Mouse (Mus musculus) small intestine, adult 2 months (tissue): ENCODE measurements around the gene Ube2m. TPM values are rescaled to one million over a fixed set of nuclear protein-coding genes. Genes with fewer than 3 reads are reported as not detected.

Experiments used
- H3K27ac ChIP-seq: fragments of 200-500 bp; 2 replicates; pipeline ENCODE4 v1.5.1; 2012; ENCODE audit warnings: low read depth, low read length, control low read depth, inconsistent platforms; ENCODE audit not compliant: insufficient read depth
- H3K27me3 ChIP-seq: fragments of 200-500 bp; 2 replicates; pipeline ENCODE4 v1.6.1; 2012; ENCODE audit warnings: mild to moderate bottlenecking, moderate library complexity, low read length, inconsistent platforms; ENCODE audit not compliant: control insufficient read depth, insufficient read depth
- H3K36me3 ChIP-seq: fragments of 200-500 bp; 2 replicates; pipeline ENCODE4 v1.6.1; 2012; ENCODE audit warnings: mild to moderate bottlenecking, low read length, control low read depth, inconsistent platforms; ENCODE audit not compliant: control insufficient read depth, insufficient read depth
- H3K4me1 ChIP-seq: fragments of 200-500 bp; 2 replicates; pipeline ENCODE4 v1.6.1; 2012; ENCODE audit warnings: low read length, inconsistent platforms, mixed read lengths; ENCODE audit not compliant: control insufficient read depth, insufficient read depth, insufficient read length
- H3K4me3 ChIP-seq: fragments of 200-500 bp; 2 replicates; pipeline ENCODE4 v1.5.1; 2012; ENCODE audit warnings: low read depth, mild to moderate bottlenecking, control low read depth, inconsistent platforms, low read length, moderate library complexity
- CTCF ChIP-seq: fragments of 200-500 bp; IDR thresholded peaks from 2 replicates; pipeline ENCODE4 v1.5.1; 2012; ENCODE audit warnings: low read depth, mild to moderate bottlenecking, control low read depth, inconsistent platforms, low read length, moderate library complexity, mixed read lengths; ENCODE audit not compliant: insufficient replicate concordance, insufficient read length; ENCODE audit errors: extremely low read depth
- POLR2A ChIP-seq: fragments of 200-500 bp; IDR thresholded peaks from 2 replicates; pipeline ENCODE4 v1.6.1; 2012; ENCODE audit warnings: low read depth, mild to moderate bottlenecking, control low read depth, inconsistent platforms, low read length, moderate library complexity
- WGBS: fragments of 180-500 bp; shearing (Covaris S2); methylation state at CpG from one replicate; pipeline ENCODE4 v1.1.7; 2018; 5-methylcytosine and 5-hydroxymethylcytosine counted together
- polyA plus RNA-seq: library from polyadenylated mRNA; depleted of rRNA; stranded (reverse); fragments of >200 nt; gene quantifications from 2 replicates; pipeline ENCODE4 v1.2.3, GENCODE M21; 2012

The Ube2m gene
- polyA plus RNA-seq, 1 experiment = 93.7 TPM

- Histone ChIP-seq H3K27me3 (no peaks in the 10 kb centered on the region), H3K36me3 (peaks cover 46% of the 10 kb centered on the region), H3K4me3 (peak overlapping the region; percentile 88), H3K4me1 (peaks cover 13% of the 10 kb centered on the region), H3K27ac (peak overlapping the region; percentile 97)
- WGBS = 21% methylated on average over 13 of the region's 13 CpGs
- TF ChIP-seq POLR2A (no peak), CTCF (no peak)
These were observed 4.5 kb downstream of the Ube2m start for GRCm38 (mm10) chr7:13033451-13034147.

GRCm38 (mm10) chr7:13032541-13032940, 5.5 kb downstream of the Ube2m start:
- no peaks in the 10 kb centered on the region for H3K27me3 ChIP-seq
- no peak overlapping the region for H3K27ac ChIP-seq
- TF ChIP-seq CTCF = no peak
- no peak for TF ChIP-seq POLR2A
- peaks cover 13% of the 10 kb centered on the region for H3K4me1 ChIP-seq
- H3K4me3 ChIP-seq = no peak overlapping the region
- peaks cover 57% of the 10 kb centered on the region for H3K36me3 ChIP-seq
- 87% methylated on average over 7 of the region's 7 CpGs for WGBS

- WGBS = 85% methylated on average over 2 of the region's 2 CpGs
- H3K36me3 ChIP-seq = peaks cover 60% of the 10 kb centered on the region
- no peak for TF ChIP-seq CTCF
- TF ChIP-seq POLR2A = no peak
- H3K4me3 ChIP-seq = no peak overlapping the region
- no peak overlapping the region for H3K27ac ChIP-seq
- H3K4me1 ChIP-seq = peaks cover 13% of the 10 kb centered on the region
- H3K27me3 ChIP-seq = no peaks in the 10 kb centered on the region
These were observed 6.1 kb downstream of the Ube2m start for GRCm38 (mm10) chr7:13031983-13032382.

GRCm38 (mm10) chr7:13031069-13031468, 7.0 kb downstream of the Ube2m start:
- no peak overlapping the region for H3K27ac ChIP-seq
- no peaks in the 10 kb centered on the region for H3K27me3 ChIP-seq
- peaks cover 64% of the 10 kb centered on the region for H3K36me3 ChIP-seq
- 58% methylated on average over 5 of the region's 5 CpGs for WGBS
- no peak overlapping the region for H3K4me3 ChIP-seq
- peaks cover 12% of the 10 kb centered on the region for H3K4me1 ChIP-seq
- TF ChIP-seq CTCF (peak; percentile 40; the same call in 1 of the 2 replicates), POLR2A (no peak)

DNA sequence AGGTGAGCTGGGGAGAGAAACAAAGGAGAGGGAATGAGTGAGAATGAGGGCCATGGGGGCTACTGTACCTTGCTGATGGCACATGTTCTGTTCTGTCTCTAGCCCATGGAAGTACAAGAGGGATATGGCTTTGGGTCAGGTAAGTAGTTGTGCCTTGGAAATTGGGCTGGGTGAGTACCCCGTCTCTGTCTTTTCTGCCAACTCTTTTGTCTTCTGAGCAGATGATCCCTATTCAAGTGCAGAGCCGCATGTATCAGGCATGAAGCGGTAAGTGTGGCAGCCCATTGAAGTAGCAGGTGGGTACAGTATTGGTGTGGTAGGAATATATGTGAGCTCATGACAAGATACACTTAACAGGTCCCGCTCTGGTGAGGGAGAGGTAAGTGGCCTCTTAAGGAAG, 9.1 kb downstream of the Ube2m start:
- WGBS = 94% methylated on average over 4 of the region's 4 CpGs
- H3K27me3 ChIP-seq = no peaks in the 10 kb centered on the region
- no peak overlapping the region for H3K4me3 ChIP-seq
- peaks cover 54% of the 10 kb centered on the region for H3K36me3 ChIP-seq
- H3K4me1 ChIP-seq = peaks cover 11% of the 10 kb centered on the region; the same call in 1 of the 2 replicates
- TF ChIP-seq CTCF = no peak
- TF ChIP-seq POLR2A = no peak
- no peak overlapping the region for H3K27ac ChIP-seq

GRCm38 (mm10) chr7:13025511-13026112, 12.5 kb downstream of the Ube2m start:
- Histone ChIP-seq H3K4me3 (peak overlapping the region; percentile 73; the same call in 1 of the 2 replicates), H3K27ac (no peak overlapping the region), H3K36me3 (peaks cover 37% of the 10 kb centered on the region), H3K4me1 (peaks cover 9% of the 10 kb centered on the region), H3K27me3 (no peaks in the 10 kb centered on the region)
- 13% methylated on average over 4 of the region's 4 CpGs for WGBS
- no peak for TF ChIP-seq CTCF
- no peak for TF ChIP-seq POLR2A

DNA sequence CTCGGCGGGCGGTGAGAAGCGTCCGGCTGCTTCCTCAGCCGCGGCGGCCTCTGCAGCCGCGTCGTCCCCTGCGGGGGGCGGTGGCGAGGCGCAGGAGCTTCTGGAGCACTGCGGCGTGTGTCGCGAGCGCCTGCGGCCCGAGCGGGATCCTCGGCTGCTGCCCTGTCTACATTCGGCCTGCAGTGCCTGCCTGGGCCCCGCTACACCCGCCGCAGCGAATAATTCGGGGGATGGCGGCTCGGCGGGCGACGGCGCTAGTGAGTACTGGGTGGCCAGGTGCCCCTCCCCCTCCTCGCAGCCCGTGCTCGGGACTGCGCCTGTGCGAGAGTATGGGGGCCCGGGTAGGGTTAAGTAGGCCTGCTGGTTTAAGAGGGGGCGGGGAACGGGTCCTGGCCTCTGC, 13.3 kb downstream of the Ube2m start:
- no peak for TF ChIP-seq POLR2A
- 0 out of 2 replicates have a peak, but pooled peaks have one; percentile 15 for TF ChIP-seq CTCF
- Histone ChIP-seq H3K27ac (peak overlapping the region; percentile 26; the same call in 1 of the 2 replicates), H3K36me3 (peaks cover 30% of the 10 kb centered on the region), H3K4me3 (peak overlapping the region; percentile 73), H3K4me1 (peaks cover 9% of the 10 kb centered on the region), H3K27me3 (no peaks in the 10 kb centered on the region)
- under 1% methylated on average over 36 of the region's 44 CpGs for WGBS
